Mouse (Mus musculus): ENCODE results near the gene Phpt1.

Gene Phpt1

GRCm38 (mm10) chr2:25582466-25583119 lies 7.6 kb upstream of the Phpt1 start:
- DNase-seq (ENCODE audit: low spot score), result peak; percentile 41

GRCm38 (mm10) chr2:25581901-25582301 lies 6.9 kb upstream of the Phpt1 start:
- no peak for DNase-seq (ENCODE audit: low spot score)

- peak; percentile 80 for DNase-seq (ENCODE audit: low spot score)
These were observed 6.4 kb upstream of the Phpt1 start, which contains the start of gene Ajm1 for GRCm38 (mm10) chr2:25581294-25581864. TSS of gene Ajm1 (minus strand) at chr2:25581757.

- DNase-seq (ENCODE audit: low spot score), result no peak
These were observed 5.6 kb upstream of the Phpt1 start for GRCm38 (mm10) chr2:25580621-25581101.

GRCm38 (mm10) chr2:25579737-25580460 lies 4.9 kb upstream of the Phpt1 start:
- peak; percentile 72 for DNase-seq (ENCODE audit: low spot score)

- DNase-seq (ENCODE audit: low spot score), result peak; percentile 23
These were observed 4.0 kb upstream of the Phpt1 start for GRCm38 (mm10) chr2:25578796-25579736.

- DNase-seq (ENCODE audit: low spot score), result peak; percentile 70
These were observed 3.1 kb upstream of the Phpt1 start for GRCm38 (mm10) chr2:25577951-25578795.

- peak; percentile 35 for DNase-seq (ENCODE audit: low spot score)
These were observed 2.2 kb upstream of the Phpt1 start for GRCm38 (mm10) chr2:25576965-25577891.

GRCm38 (mm10) chr2:25576028-25576850 lies 1.2 kb upstream of the Phpt1 start:
- DNase-seq (ENCODE audit: low spot score), result no peak

- peak; percentile 58 for DNase-seq (ENCODE audit: low spot score)
These were observed 506 bp upstream of the Phpt1 start for GRCm38 (mm10) chr2:25575432-25576027.

- DNase-seq (ENCODE audit: low spot score), result no peak
These were observed 888 bp downstream of the Phpt1 start for GRCm38 (mm10) chr2:25574136-25574535.

GRCm38 (mm10) chr2:25573068-25573467 lies 2.0 kb downstream of the Phpt1 start:
- DNase-seq (ENCODE audit: low spot score), result no peak

- no peak for DNase-seq (ENCODE audit: low spot score)
These were observed 3.8 kb downstream of the Phpt1 start for GRCm38 (mm10) chr2:25571221-25571620.

GRCm38 (mm10) chr2:25569323-25569722 lies 5.7 kb downstream of the Phpt1 start:
- DNase-seq (ENCODE audit: low spot score), result no peak

GRCm38 (mm10) chr2:25568473-25569019 lies 6.5 kb downstream of the Phpt1 start:
- DNase-seq (ENCODE audit: low spot score), result no peak

- peak; percentile 27 for DNase-seq (ENCODE audit: low spot score)
These were observed 8.5 kb downstream of the Phpt1 start for GRCm38 (mm10) chr2:25566558-25566957.

GRCm38 (mm10) chr2:25565741-25566140 lies 9.3 kb downstream of the Phpt1 start:
- no peak for DNase-seq (ENCODE audit: low spot score)

GRCm38 (mm10) chr2:25561946-25562345 lies 13.1 kb downstream of the Phpt1 start:
- DNase-seq (ENCODE audit: low spot score), result no peak
